Mouse (Mus musculus) testis, adult 2 months (tissue): ENCODE results near the gene Ssr1.

Source experiments
- CTCF ChIP-seq: fragments of 200-500 bp; IDR thresholded peaks from 2 replicates; pipeline ENCODE4 v1.5.1; 2012; ENCODE audit warnings: low read depth, mild to moderate bottlenecking, inconsistent platforms, low read length, moderate library complexity; ENCODE audit not compliant: control insufficient read depth, insufficient read depth, insufficient replicate concordance
- POLR2A ChIP-seq: fragments of 200-500 bp; IDR thresholded peaks from 2 replicates; pipeline ENCODE4 v1.6.1; 2012; ENCODE audit warnings: low read depth, mild to moderate bottlenecking, inconsistent platforms, low read length, moderate library complexity; ENCODE audit not compliant: control insufficient read depth

- TF ChIP-seq CTCF (no peak), POLR2A (no peak)
Measured at GRCm38 (mm10) chr13:37944306-37944705, 49.7 kb downstream of the Ssr1 start.
